Mouse (Mus musculus) kidney, postnatal 4 days (tissue): ENCODE measurements at regions not wholly inside any gene's neighbourhood (a gene's known extent, or its start where the extent isn't known, plus 50 kb on each side); places are given as distances from the start of the nearest gene placed in this dataset.
A peak's percentile ranks its signal among the peaks of the same experiment; 100 is the strongest.

Source experiments
- DNase-seq, 2 experiments: peaks; one replicate each; pipeline ENCODE4 v3.0.0; 2021; ENCODE audit warnings: mixed read lengths in 2 of 2

DNA sequence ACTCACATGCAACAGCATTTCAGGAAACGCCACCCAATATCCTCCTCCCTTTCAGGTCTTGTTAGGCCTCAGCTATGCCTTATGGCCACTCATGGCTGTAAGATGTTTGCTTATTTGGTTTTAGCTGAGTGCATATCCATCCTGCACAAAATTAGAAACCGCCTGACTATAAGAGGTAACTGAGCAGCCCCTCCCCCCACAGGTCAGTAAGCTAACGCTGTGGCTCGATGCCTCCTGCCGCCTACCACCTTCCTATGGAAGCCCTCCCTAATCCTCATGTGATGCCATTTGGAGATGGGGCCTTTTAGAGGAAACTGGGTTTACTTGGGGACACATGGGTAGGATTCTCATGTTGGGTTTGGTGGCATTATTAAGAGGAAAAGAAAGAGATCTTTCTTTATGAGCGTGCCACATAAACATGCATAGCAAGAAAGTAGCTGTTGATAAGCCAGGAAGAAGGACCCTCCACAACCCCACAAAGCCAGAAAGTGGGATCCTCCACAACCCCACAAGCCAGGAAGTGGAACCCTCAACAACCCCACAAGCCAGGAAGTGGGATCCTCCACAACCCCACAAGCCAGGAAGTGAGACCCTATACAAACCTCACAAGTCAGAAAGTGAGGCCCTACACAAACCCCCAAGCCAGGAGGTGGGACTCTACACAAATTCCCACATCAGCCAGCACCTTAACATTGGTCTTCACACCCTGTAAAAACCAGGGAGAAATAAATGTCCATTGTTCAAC, 134.5 kb downstream of the Tmem17 start:
- peak in 1 of 2 experiments; percentile 38 for DNase-seq

DNA sequence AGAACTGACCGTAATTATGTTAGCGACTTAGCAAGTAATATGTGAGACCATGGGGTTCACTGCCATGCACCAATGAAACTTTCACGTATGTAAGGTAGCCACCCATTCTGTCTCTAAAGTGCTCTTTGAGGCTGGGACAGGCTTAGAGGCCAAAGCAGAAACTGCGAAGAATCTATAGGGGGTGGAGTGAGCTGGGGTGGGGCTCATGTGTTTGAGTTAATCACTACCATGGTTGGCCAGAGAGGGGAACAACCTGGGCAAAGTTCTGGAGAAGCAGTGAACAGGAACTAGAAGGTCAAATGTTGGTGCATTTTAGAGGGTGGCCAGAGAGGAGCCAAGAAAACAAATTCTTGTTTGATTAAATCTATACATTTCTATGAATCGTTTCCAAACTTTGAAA, 136.4 kb downstream of the Tmem17 start:
- peak in 1 of 2 experiments; percentile 49 for DNase-seq

DNA sequence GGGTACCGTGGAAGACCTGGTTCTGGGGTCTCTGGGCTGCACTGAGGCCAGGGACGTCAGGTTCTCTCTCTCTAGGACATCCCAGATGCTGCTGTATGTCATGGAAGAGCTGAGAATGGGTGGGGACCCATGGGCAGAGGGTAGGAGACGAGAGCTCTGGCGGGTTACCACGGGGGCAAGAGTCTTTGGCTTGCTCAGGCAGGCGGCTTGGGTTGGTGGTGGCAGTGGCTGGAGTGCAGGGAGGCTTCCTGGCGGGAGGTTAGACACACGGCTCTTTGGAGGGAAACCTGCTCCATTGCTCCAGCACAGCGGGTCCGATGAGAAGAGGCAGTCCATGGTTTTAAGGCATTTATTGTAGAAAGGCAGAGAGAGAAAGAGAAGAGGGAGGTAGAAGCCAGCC, 138.9 kb downstream of the Tmem17 start:
- DNase-seq, result no peak

DNA sequence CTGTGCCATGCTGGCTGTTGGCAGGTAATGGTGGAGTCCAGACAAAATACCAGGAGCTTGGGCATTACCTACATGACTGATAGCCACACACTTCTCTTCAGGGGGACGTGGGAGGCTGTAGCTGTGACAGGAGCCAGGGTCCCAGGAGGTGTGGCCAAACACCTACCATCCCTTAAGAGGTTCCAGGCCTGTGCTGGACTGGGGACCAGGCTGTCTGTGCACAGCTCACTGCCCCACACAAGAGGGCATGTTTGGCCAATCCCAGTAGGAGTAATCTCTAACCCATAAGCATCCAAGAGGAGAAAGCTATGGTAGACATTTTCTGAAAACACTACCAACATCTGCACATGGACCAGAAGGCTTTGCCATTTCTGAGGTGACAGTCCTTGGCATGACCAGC, 139.4 kb downstream of the Tmem17 start:
- DNase-seq, result no peak

DNA sequence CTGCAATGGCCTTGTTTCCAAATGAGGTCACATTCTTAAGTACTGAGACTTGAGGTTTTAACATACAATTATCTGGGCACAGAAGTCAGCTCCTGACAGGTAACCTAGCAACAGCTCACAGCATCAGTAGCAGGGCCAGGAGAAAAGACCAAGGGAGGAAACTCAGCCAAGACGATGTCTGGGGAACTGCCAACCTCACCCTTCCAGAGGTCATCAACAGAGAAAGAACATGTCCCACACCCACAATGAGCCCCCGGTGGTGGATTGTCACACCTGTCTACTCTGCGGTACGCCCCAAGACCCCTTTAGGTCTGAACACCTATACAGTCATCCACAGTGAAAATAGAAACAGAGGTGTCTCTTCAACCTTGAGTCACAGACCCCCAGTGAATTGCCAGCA, 140.0 kb downstream of the Tmem17 start:
- DNase-seq, result no peak

DNA sequence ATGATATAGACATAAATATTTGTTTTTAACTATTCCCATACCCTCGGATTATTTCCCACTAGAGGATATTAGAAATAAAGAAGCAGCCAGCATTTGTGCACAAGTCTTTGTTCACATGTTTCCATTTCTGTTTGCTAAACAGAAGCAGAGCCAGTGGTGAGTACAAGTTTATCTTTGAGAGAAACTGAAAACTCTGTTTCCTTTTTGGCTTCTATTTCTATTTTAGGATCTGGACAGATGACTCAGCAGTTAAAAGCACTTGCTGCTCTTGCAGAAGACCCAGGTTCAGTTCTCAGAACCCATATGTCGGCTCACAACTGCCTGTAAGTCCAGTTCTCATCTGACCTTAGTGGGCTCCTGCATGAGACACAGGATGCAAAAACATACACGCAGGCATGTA, 141.0 kb downstream of the Tmem17 start:
- DNase-seq, result no peak

DNA sequence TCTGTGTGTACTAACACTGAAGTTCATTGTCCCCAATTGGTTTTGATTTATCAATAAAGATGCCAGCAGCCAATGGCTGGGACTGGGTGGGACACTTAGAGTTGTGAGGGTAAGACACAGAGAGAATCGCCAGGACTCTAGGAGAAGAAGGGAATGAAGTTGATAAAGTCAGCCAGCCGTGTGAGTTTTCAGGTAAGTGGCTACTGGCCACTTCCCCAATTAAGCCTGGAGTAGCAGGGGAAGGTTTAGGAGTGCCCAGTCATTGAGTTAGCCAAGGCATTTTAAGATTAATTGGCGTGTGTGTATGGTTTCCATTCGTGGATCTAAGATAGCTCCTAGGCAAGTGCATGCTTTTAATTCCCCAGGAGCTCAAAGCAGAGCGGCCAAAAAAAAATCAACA, 141.5 kb downstream of the Tmem17 start:
- DNase-seq, result no peak

DNA sequence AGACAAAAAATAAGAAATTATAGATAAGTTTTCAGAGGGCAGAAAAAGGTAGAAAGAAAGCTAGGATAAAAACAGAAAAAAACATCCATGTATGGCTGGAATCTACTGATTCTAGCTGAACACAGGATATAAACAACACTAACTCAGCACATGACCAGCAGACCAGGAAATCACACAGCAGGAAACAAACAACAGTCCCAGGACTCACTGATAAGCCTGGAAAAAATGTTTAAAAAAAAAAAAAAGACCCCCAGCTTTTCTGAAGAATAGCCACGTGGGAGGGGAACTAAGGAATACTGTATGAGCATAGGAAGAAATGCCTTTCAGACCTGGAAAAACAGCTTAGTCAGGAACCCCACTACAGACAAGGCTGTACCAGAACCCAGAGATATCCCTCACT, 145.7 kb downstream of the Tmem17 start:
- no peak for DNase-seq

DNA sequence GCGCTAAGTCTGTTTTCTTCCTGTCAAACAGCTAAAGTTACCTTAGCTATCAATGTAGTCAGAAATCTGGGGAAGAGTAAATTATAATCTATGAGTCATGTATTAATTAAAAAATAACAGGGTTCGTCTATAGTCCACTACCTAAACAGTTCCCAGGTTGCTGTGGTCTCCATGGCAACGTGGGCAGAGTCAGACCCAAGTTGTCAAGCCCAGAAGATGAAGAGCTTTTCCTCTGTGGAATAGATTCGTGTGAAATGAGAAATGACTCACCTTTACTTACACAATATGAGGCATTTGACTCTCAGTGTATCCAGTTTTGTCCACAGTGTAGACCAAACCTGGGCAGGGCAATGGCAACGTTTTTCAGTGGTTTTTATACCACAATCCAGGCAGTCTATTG, 149.2 kb downstream of the Tmem17 start:
- DNase-seq, result peak; percentile 31 to 60

DNA sequence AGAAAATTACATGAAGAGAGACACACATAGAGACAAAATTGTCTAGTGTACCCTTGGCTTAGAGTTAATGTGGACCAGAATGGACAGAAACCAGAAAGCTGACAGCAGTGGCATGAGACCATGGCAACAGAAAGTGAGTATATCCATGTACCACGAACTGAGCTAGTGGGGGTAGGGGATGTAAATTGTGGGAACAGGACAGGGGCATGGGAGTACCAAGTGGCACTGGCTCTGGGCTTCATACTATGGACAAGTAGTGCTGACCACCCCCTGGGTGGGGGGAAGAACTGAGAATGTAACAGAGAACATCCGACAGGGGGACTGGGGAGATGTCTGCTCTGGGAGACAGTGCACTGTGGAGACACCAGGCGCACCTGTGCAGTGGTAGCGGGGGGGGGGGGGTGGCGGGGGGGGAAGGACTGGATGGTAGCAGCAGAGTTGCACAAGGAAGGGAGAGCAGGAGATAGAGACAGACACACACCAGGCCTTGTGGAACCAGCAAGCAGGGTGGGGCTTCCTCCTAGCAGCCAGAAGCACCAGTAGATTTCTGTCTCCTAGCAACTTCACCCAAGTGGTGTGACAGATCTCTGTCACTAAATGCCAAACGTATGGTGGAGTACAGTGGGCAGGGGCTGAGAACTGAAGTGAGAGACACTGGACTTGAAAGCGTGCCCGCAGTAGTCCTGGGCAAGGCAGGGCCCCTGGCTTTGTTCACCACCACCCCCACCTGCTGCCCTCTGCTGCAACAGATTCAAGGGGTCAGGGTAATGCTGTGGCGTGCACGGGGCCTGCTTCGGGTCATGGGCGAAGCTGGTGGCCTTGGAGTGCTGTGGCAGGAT, 150.0 kb downstream of the Tmem17 start:
- DNase-seq, result no peak

DNA sequence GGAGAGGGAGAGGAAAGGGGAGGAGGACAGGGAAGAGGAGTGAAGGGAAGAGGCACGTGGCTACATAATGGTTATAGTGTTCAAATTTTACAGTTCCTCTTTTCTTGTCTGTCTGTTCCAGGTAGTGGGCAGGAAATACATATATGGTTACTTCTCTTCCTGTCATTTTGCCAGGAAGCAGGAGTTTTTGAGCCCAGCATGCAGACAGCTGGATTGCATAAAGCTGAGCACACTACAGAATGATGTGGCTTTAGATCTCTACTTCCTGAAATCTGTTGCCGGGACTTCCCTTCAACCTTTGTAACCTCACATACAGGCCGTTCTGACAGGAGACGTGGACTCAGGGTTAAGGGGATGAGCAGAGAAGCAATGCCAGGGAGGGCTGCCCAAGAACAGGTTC, 154.1 kb downstream of the Tmem17 start:
- DNase-seq, result peak in 1 of 2 experiments; percentile 11

DNA sequence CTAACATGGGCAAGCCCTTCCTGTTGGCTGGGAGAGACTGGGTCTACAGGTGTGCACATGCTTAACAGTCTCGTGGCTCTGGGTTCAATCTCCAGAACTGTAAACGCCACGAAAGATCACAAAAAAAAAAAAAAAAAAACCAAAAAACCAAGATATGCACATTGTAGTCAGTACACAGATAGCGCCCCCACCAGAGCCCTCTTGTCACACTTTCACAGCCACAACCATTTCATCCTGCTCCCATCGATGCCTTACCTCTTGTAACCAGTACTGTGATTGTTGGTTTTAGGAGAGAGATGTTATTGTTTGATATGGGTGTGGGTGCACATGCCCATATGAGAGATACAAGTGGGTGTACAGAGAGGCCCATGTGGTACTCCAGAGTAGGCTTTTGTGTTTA, 154.5 kb downstream of the Tmem17 start:
- no peak for DNase-seq

DNA sequence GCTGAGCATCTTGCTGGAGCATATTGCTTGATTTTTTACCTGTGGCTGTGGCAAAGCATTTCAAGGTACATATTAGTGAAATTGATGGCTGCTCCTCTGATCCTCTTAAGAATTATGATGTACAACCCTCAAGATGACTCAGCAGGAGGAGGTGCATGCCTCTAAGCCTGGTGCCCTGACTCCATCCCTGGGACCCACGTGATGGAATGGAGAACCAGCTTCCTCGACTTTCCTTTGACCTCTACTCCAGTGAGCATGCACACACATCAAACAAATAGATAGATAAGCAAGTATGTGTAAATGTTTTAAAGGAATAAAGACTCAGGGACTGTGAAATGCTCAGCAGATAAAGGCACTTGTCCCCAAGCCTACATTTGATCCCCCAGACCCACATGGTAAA, 156.3 kb downstream of the Tmem17 start:
- no peak for DNase-seq

DNA sequence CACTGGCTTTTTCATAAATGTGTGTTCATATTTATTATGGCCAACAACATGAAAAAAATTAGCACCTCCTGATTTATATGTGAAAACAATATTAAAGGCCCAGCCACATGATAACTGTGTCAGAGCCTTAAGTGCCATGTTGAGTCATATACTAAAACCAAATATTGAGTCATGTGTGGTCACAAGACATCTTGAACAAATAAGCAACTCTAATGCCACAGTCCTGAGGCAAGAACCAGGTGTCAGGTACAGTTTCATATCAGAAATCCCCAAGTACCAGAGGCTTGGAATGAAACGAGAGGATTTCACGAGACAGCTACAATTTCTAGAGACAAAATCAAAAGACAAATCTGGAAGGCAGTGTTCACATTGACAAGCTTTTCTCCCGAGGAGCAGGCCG, 157.4 kb downstream of the Tmem17 start:
- no peak for DNase-seq

DNA sequence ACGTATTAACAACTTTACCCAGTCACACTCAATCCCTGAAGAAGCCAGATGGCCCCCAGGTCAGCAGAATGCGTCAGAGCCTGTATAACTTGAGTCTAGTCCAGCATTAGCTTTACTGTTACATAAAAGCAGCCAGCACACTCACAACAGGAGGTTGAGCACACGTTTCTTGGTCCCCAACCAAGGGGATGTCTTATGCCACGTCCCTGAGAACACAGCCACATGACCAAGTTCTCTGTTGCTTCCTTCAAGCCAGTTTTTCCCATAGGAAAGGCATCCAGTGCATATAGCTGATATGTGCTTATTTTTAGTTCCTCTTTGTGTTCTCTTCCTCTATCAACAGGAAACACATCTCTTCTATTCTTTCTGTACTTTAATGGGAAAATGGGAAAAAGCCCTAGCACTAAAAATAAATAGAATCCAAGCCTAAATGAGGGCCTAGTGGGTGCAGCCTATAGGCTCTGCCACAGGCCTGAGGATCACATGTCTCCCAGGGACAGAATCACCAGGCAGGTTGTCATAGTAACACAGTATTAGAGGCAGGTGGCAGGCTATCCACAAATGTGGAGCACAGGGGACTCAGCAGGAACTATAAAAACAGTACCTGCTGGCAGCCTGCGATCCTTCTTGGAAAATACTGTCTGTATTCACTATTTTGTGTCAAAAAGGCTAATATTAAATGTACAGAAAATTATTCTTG, 160.1 kb downstream of the Tmem17 start:
- no peak for DNase-seq

DNA sequence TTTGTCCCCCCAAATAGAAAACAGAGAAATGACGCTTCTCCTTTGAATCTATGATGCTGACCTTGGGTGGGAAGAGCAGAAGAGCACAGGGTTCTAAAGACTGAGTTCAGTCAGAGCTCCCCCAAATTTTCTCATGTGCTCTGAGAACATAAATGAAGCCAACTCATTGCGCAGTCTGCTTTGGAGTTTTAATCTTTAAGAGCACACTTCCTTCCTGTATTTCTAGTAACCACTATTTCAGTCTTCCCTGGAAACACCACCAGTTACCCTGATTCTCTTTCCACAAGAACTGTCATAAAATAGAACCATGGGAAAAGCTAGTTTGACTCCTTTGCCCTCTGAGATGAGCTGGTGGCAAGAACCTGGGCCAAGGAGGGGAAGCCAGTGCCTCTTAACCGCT, 163.2 kb downstream of the Tmem17 start:
- no peak for DNase-seq

DNA sequence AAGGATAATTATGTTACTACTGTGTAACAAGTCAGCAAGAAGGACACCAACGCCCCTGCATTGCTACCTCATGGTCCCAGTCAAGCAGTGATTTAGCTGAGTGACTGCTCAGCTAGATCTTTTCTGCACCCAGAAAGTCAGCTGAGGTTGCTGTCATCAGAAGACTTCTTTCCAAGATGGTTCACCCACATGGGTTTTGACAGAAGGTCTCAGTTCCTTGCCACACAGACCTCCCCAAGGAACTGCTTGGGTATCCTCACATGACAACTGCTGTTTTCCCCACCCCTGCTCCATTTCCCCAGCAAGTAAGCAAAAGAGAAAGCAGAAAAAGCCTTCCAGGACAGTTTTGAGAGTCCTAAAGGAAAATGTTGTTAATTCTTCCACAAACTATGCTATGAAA, 163.9 kb downstream of the Tmem17 start:
- no peak for DNase-seq

DNA sequence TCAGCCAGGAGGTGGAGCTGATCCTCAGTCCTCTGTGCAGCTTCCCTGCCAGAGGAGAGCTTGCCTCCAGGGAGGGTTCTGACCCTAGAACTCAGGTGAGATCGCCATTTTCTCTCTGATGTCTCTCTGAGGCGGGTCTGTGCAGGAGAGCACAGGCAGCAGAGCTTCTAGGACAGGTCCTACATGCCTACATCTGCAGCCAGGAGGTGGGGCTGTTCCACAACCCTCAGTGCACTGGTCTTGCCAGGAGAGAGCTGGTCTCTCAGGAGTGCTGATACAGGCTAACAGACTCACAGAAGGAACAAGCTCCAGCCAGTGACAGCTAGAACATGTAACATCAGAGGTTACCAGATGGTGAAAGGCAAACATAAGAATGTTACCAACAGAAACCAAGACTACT, 165.4 kb downstream of the Tmem17 start:
- peak; percentile 52 to 65 for DNase-seq

DNA sequence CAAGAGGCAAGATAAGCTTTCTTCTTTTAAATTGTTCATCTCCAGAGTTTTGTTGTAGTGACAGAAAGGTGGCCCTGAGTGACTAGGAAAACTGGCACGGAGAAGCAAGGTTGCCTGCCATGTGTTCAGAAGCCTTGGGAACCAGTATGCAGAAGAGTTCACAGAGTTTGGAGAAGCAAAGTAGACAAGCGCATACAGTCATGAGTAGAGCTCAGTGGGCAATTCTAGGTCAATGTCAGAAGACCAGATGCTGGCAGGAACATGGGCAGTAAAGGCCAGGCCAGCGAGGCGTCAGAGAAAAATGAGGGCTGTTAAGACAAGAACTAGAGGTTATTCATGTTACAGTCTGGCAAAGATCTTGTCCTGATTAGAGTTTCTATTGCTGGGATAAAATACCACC, 172.7 kb downstream of the Tmem17 start:
- DNase-seq, result no peak

DNA sequence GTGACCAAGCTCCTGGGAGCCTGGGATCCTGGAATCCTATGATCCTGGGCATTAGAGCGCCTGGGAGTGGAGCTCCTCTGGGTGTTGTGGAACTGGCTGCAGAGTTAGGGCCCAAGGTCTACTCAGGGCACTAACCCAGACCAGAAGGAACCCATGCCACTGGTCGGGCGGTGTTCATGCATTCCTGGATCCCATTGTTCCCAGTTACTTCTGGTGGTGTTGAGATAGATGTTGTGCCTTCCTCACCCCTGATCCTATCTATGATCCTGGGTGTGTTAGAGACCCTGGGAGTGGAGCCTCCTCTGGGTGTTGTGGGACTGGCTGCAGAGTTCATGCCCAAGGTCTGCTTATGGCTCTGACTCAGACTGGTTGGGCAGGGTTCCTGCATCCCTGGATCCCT, 169.9 kb downstream of the B3gnt2 start:
- no peak for DNase-seq

DNA sequence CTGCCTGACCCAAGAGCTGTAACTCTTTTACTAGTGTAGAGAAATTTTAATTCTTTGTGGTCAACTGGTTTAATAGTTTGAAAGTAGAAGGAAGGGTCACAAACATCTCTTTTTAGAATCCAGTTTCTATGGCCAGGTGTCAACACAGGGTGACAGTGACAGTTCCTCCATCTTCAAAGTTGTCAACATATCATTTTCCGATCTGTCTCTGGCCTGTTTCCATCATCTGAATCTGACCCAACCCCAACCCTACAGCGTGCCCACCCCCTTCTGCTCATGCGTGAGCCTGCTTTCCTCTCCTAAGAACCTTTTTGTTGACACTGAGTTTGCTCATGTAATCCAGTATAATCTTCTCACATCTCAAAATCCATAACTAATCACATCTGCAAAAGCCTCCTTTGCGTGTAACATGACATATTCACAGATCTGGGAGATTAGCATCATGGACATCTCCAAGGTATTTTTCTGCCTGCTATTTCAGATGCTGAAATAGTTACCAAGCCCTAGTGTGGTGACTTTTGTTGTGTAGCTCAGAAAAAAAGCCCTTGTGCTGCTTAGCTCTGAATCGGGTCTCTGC, 168.4 kb downstream of the B3gnt2 start:
- no peak for DNase-seq

DNA sequence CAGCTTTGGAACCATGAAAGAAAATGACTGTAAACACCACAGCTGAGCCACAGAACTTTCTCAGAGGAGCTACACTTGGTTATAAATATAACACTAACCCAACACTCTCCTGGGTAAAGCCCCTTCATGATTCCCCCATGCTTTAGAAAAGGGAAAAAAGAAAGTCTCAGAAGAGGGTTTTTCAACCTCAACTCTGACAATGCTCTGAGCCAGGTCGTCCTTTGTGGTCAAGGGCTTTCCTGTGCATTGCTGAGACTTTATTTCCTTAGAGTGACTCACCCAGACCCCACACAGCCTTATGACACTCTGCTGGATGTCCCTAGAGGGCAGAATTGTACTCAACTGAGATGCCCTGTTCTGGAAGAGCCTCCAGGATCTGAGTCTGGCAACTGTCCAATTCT, 167.8 kb downstream of the B3gnt2 start:
- no peak for DNase-seq

DNA sequence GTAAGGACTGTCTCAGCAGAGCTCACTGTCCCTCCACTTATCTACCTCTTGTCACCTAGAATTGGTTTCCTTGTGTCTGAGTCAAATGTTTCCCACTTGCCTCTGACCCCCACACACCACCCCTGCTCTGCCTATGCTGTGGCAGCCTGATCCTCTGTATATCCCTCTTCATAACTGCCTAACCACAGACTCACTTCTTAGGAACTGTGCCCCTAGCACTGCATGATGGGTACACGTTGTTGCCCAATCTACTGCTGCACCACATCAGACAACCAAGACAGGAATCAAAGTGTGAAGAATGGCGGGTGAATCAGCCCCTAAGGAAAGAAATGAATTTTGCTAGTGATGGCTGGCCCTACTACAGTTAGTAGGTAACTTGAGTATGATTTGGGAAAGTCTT, 167.4 kb downstream of the B3gnt2 start:
- DNase-seq, result no peak
